Mouse (Mus musculus) hindbrain, embryonic 12.5 days (tissue): Measurements from ENCODE around the gene Pla2g4f. TPM values are rescaled to one million over a fixed set of nuclear protein-coding genes. Genes with fewer than 3 reads are reported as not detected.

Experiments used
- ATAC-seq: fragments of 200-750 bp; cut with Nextera tagmentation; 2 replicates; pipeline ENCODE4 v1.8.0; 2017; ENCODE audit warnings: moderate TSS enrichment; ENCODE audit not compliant: low FRiP score
- H3K27ac ChIP-seq: fragments of 300-500 bp; sonication (generic); 2 replicates; pipeline ENCODE4 v1.5.1; 2016; ENCODE audit warnings: mild to moderate bottlenecking
- H3K27me3 ChIP-seq: fragments of 300-500 bp; sonication (generic); 2 replicates; pipeline ENCODE4 v1.6.1; 2016; ENCODE audit warnings: mild to moderate bottlenecking
- H3K36me3 ChIP-seq: fragments of 300-500 bp; sonication (generic); 2 replicates; pipeline ENCODE4 v1.6.1; 2016; ENCODE audit warnings: mild to moderate bottlenecking
- H3K4me1 ChIP-seq: fragments of 300-500 bp; sonication (generic); 2 replicates; pipeline ENCODE4 v1.6.1; 2016
- H3K4me2 ChIP-seq: fragments of 300-500 bp; sonication (generic); replicated peaks from 2 replicates; pipeline ENCODE4 v1.6.1; 2016; ENCODE audit warnings: mild to moderate bottlenecking
- H3K4me3 ChIP-seq: fragments of 300-500 bp; sonication (generic); 2 replicates; pipeline ENCODE4 v1.5.1; 2016; ENCODE audit warnings: mild to moderate bottlenecking
- H3K9ac ChIP-seq: fragments of 300-500 bp; sonication (generic); 2 replicates; pipeline ENCODE4 v1.6.1; 2016; ENCODE audit warnings: mild to moderate bottlenecking, moderate library complexity
- H3K9me3 ChIP-seq: fragments of 300-500 bp; sonication (generic); replicated peaks from 2 replicates; pipeline ENCODE4 v1.6.1; 2016; ENCODE audit warnings: mild to moderate bottlenecking
- WGBS: fragments of 180-500 bp; shearing (Covaris S2); methylation state at CpG from one replicate; pipeline ENCODE4 v1.1.7; 2016; 5-methylcytosine and 5-hydroxymethylcytosine counted together
- polyA plus RNA-seq: library from polyadenylated mRNA; unstranded; fragments of >200 nt; fragmentation: Nextera tagmentation; extraction: Ambion mirVana; gene quantifications from 2 replicates; pipeline ENCODE4 v1.2.1, GENCODE M21; 2016

The Pla2g4f gene
- 0.09 TPM in 1 of 2 replicates, not detected in the other for polyA plus RNA-seq

- H3K4me3 ChIP-seq = no peak within 1 kb of the TSS
- ATAC-seq = no peak
- no peak within 1 kb of the TSS for H3K4me2 ChIP-seq
- H3K27ac ChIP-seq = no peak within 1 kb of the TSS
- H3K36me3 ChIP-seq = peaks cover 29% of the 10 kb centered on the region
- 71% methylated on average over 3 of the region's 3 CpGs for WGBS
- no peaks in the 10 kb centered on the region for H3K4me1 ChIP-seq
- no peaks in the 10 kb centered on the region for H3K9me3 ChIP-seq
- H3K9ac ChIP-seq = no peak within 1 kb of the TSS
- no peaks in the 10 kb centered on the region for H3K27me3 ChIP-seq
Measured at GRCm38 (mm10) chr2:120313976-120314375, at the start of gene Pla2g4f. Pla2g4f (minus strand) TSS chr2:120314165.

GRCm38 (mm10) chr2:120360425-120360824 is 46.5 kb upstream of the Pla2g4f start:
- no peak for ATAC-seq
- no peak overlapping the region for H3K27ac ChIP-seq
- no peaks in the 10 kb centered on the region for H3K4me1 ChIP-seq
- no peaks in the 10 kb centered on the region for H3K27me3 ChIP-seq
- no peak overlapping the region for H3K4me2 ChIP-seq
- WGBS = 82% methylated on average over 1 of the region's 1 CpGs
- peaks cover 65% of the 10 kb centered on the region for H3K36me3 ChIP-seq
- no peak overlapping the region for H3K4me3 ChIP-seq
- no peaks in the 10 kb centered on the region for H3K9me3 ChIP-seq
- H3K9ac ChIP-seq = no peak overlapping the region

- Histone ChIP-seq H3K27ac (peak within 1 kb of the TSS; percentile 83), H3K4me2 (peak within 1 kb of the TSS; percentile 62), H3K36me3 (peaks cover 47% of the 10 kb centered on the region), H3K9me3 (no peaks in the 10 kb centered on the region), H3K27me3 (no peaks in the 10 kb centered on the region), H3K4me1 (peaks cover 13% of the 10 kb centered on the region), H3K9ac (peak within 1 kb of the TSS; percentile 91), H3K4me3 (peak within 1 kb of the TSS; percentile 95)
- 12% methylated on average over 44 of the region's 44 CpGs for whole genome bisulfite sequencing
- ATAC-seq = peak; percentile 98
Measured at GRCm38 (mm10) chr2:120352682-120353646, 39.0 kb upstream of the Pla2g4f start, which contains the start of gene Vps39. Vps39 (minus strand) TSS chr2:120353137.

GRCm38 (mm10) chr2:120351321-120351720 is 37.4 kb upstream of the Pla2g4f start:
- WGBS = 83% methylated on average over 5 of the region's 5 CpGs
- Histone ChIP-seq H3K9ac (no peak overlapping the region), H3K4me2 (no peak overlapping the region), H3K27ac (no peak overlapping the region), H3K4me3 (no peak overlapping the region), H3K9me3 (no peaks in the 10 kb centered on the region), H3K4me1 (peaks cover 13% of the 10 kb centered on the region), H3K36me3 (peaks cover 51% of the 10 kb centered on the region), H3K27me3 (no peaks in the 10 kb centered on the region)
- ATAC-seq = no peak

- Histone ChIP-seq H3K4me3 (no peak overlapping the region), H3K27ac (no peak overlapping the region), H3K36me3 (peaks cover 60% of the 10 kb centered on the region), H3K9ac (no peak overlapping the region), H3K4me1 (peaks cover 13% of the 10 kb centered on the region), H3K27me3 (no peaks in the 10 kb centered on the region), H3K9me3 (no peaks in the 10 kb centered on the region), H3K4me2 (no peak overlapping the region)
- no peak for ATAC-seq
- WGBS = 83% methylated on average over 9 of the region's 9 CpGs
Measured at GRCm38 (mm10) chr2:120348120-120348519, 34.2 kb upstream of the Pla2g4f start.

GRCm38 (mm10) chr2:120341741-120342140 is 27.8 kb upstream of the Pla2g4f start:
- Histone ChIP-seq H3K4me3 (no peak overlapping the region), H3K27ac (no peak overlapping the region), H3K27me3 (no peaks in the 10 kb centered on the region), H3K9me3 (no peaks in the 10 kb centered on the region), H3K9ac (no peak overlapping the region), H3K4me1 (no peaks in the 10 kb centered on the region), H3K4me2 (no peak overlapping the region), H3K36me3 (peaks cover 85% of the 10 kb centered on the region)
- ATAC-seq = no peak
- WGBS = 100% methylated on average over 1 of the region's 1 CpGs

GRCm38 (mm10) chr2:120337886-120338285 is 23.9 kb upstream of the Pla2g4f start:
- 83% methylated on average over 2 of the region's 2 CpGs for WGBS

GRCm38 (mm10) chr2:120331575-120331974 is 17.6 kb upstream of the Pla2g4f start:
- Histone ChIP-seq H3K4me1 (no peaks in the 10 kb centered on the region), H3K4me3 (no peak overlapping the region), H3K9me3 (no peaks in the 10 kb centered on the region), H3K36me3 (peaks cover 79% of the 10 kb centered on the region), H3K27me3 (no peaks in the 10 kb centered on the region), H3K27ac (no peak overlapping the region), H3K4me2 (no peak overlapping the region), H3K9ac (no peak overlapping the region)
- 91% methylated on average over 4 of the region's 4 CpGs for WGBS
- ATAC-seq = no peak

More at GRCm38 (mm10) chr2:120337886-120338285, 23.9 kb upstream of the Pla2g4f start:
- no peak overlapping the region for H3K4me3 ChIP-seq
- H3K27ac ChIP-seq = no peak overlapping the region
- H3K36me3 ChIP-seq = peaks cover 79% of the 10 kb centered on the region
- no peaks in the 10 kb centered on the region for H3K9me3 ChIP-seq
- no peaks in the 10 kb centered on the region for H3K27me3 ChIP-seq
- H3K9ac ChIP-seq = no peak overlapping the region
- no peaks in the 10 kb centered on the region for H3K4me1 ChIP-seq
- no peak for ATAC-seq
- H3K4me2 ChIP-seq = no peak overlapping the region

- Histone ChIP-seq H3K9me3 (no peaks in the 10 kb centered on the region), H3K27ac (no peak overlapping the region), H3K4me3 (no peak overlapping the region), H3K4me2 (no peak overlapping the region), H3K9ac (no peak overlapping the region), H3K27me3 (no peaks in the 10 kb centered on the region), H3K4me1 (no peaks in the 10 kb centered on the region), H3K36me3 (peaks cover 38% of the 10 kb centered on the region)
- ATAC-seq = no peak
- WGBS = 77% methylated on average over 4 of the region's 4 CpGs
Measured at GRCm38 (mm10) chr2:120315077-120315476, 1.1 kb upstream of the Pla2g4f start.

GRCm38 (mm10) chr2:120314487-120314886 is 522 bp upstream of the Pla2g4f start:
- Histone ChIP-seq H3K36me3 (peaks cover 35% of the 10 kb centered on the region), H3K4me1 (no peaks in the 10 kb centered on the region), H3K27ac (no peak overlapping the region), H3K9ac (no peak overlapping the region), H3K9me3 (no peaks in the 10 kb centered on the region), H3K27me3 (no peaks in the 10 kb centered on the region), H3K4me2 (no peak overlapping the region), H3K4me3 (no peak overlapping the region)
- 88% methylated on average over 4 of the region's 4 CpGs for WGBS
- ATAC-seq = no peak

GRCm38 (mm10) chr2:120312276-120312825 is 1.6 kb downstream of the Pla2g4f start:
- Histone ChIP-seq H3K4me2 (no peak overlapping the region), H3K4me1 (no peaks in the 10 kb centered on the region), H3K4me3 (no peak overlapping the region), H3K27ac (no peak overlapping the region), H3K9ac (no peak overlapping the region), H3K27me3 (no peaks in the 10 kb centered on the region), H3K36me3 (peaks cover 14% of the 10 kb centered on the region), H3K9me3 (no peaks in the 10 kb centered on the region)
- WGBS = 82% methylated on average over 7 of the region's 7 CpGs
- no peak for ATAC-seq

- H3K4me2 ChIP-seq = no peak overlapping the region
- no peak overlapping the region for H3K9ac ChIP-seq
- H3K27ac ChIP-seq = no peak overlapping the region
- H3K9me3 ChIP-seq = no peaks in the 10 kb centered on the region
- no peak overlapping the region for H3K4me3 ChIP-seq
- H3K27me3 ChIP-seq = no peaks in the 10 kb centered on the region
- H3K36me3 ChIP-seq = no peaks in the 10 kb centered on the region
- 33% methylated on average over 3 of the region's 3 CpGs for WGBS
- no peaks in the 10 kb centered on the region for H3K4me1 ChIP-seq
- ATAC-seq = no peak
Measured at GRCm38 (mm10) chr2:120304113-120304512, 9.9 kb downstream of the Pla2g4f start.
